Mouse (Mus musculus): ENCODE measurements around the gene Gpr108.
"Not testable (repeated sequence)": the region's sequence is repeated elsewhere in the genome, so short reads cannot be mapped to it uniquely, and the experiment has no call there.

The Gpr108 gene

DNA sequence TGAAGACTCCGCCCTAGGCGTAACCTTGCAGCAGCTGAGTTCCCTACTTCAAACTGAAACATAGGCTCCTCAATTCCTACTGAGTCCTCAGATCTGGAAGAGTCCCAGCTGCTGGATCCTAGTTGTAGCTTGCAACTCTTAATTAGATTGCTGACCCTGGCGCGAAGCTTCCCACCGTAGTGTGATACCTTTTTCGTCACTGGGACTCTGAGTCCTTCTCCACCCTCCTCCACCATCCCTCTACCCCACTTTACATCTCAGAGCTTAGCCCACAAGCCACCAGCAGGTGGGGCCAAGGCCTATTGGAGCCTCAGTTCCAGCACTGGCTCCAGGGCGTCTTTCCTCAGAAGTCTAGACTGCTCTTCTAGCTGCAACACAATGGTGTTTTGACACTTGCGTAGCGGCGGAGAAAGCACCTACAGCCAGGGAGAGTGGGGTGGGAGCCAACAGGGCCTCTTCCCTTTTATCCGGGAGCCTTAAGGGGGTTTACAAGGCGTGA lies at the start of gene Gpr108:
Gene Gpr108, minus strand, starts transcription at position 246 of the 499 bp plus-strand sequence.
- peak; percentile 85 for DNase-seq (ENCODE audit: extremely low read depth, low read depth)

DNA sequence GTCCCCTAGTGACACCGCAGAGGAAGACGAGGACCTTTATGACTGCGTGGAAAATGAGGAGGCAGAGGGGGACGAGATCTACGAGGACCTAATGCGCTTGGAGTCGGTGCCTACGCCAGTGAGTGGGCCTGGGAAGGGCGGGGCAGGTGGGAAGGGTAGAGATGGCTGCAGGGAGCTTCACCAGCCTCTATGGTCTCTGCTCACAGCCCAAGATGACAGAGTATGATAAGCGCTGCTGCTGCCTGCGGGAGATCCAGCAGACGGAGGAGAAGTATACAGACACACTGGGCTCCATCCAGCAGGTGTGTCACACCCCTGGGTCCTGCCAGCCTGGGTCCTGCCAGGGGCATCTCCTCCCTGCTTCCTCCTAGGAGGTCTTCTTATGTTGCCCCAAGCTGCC lies 48.8 kb upstream of the Gpr108 start:
- DNase-seq (ENCODE audit: extremely low read depth, low read depth), result no peak

DNA sequence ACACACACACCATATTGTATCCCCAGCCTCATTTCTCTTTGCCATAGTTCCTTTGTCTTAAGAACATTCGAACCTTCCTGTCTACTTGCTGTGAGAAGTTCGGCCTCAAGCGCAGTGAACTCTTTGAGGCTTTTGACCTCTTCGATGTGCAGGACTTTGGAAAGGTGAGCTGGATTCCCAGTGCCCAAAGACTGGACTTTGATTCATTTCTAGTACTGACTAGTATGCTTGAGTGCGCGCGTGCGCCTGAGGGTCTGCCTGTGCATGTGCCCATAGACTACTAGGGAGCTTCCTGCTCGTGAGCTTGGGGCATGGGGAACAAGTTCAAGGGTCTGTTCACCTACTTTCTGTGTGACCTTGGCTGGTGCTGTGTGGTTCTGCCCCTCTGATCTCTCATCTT lies 47.7 kb upstream of the Gpr108 start:
- no peak for DNase-seq (ENCODE audit: extremely low read depth, low read depth)

DNA sequence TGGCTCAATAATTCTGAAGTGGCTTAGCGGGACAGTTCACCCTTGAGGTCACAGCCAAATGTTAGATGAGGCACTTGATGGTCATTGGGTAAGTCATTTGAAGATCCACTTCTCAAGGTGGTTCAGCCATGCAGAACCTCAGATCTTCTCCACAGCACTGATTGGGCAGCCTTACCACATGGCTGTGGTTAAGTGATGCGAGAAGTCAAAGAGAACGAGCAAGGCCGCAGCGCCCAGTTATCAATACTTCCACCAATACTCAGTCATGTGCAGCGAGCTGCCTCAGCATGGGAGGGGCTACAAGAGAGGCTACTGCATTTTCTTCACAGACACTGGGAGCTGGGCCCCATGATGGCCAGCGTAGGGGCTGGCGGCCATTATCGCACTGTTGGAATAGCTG lies 44.7 kb upstream of the Gpr108 start:
- DNase-seq (ENCODE audit: extremely low read depth, low read depth), result no peak

DNA sequence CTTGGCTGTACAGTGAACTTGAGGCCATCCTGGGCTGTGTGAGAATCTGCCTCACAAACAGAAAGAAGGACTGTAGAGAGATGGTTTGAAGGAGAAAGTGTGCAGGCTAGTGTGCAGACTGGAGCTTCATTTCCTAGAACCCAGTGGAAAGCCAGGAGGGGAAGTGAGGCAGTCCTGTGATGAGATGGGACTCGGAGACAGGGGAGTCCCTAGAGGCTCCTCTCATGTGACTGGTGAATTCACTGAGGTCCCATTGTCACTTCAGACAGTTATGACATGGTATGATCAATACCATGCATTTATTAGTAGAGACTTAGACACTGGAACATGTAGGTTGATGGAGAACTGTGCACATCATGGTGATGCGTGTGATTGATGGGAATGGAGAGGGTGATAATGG lies 44.1 kb upstream of the Gpr108 start:
- no peak for DNase-seq (ENCODE audit: extremely low read depth, low read depth)

DNA sequence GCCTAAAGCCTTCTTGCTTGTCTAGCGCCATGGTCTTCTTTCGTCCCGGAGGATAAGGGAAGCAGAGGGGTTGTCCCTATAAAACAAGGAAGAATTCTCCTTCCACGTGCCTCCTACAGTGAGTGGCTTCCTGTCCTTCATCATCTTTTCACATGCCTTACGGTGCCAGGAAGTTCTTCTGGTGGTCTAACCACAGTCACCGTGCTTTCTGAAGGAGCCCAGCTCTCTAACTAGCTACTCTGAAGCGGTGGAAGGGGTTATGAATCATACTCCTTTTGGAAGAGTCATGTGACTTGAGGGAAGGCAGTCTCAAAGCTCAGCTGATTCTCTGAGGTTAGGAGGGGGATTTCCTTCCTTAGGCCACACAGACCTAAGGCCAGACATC lies 42.4 kb upstream of the Gpr108 start:
- DNase-seq (ENCODE audit: extremely low read depth, low read depth), result no peak

DNA sequence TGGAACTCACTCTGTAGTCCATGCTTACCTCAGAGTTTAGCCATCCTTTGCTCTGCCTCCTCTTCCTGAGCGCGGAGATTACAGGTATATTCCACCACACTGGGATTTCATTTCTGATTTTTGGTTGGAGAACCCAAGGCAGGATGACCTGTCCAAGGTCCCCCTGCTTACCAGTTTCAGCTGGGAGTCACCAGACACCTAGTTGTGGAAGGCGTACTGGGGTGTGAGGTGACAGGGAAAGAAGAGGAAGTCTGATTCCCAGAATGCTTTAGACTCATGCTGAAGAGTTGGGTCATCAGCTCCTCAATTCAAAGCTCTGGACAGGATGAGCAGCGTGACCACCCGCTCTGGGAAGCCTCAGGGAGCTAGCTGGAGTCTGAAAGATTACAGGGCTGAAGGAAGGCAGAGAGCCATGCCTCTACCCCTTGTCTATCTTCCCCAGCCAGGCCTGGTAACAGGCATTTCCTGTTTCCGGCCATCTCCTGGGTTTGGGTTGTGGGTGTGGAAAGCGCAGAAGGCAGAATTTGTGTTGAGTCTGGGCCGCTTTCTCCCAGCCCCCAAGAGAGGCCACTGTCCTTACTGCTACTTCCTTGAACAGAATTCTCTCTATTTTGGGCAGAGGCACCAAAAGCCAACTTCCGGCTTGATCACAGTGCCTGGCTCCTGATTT lies 41.9 kb upstream of the Gpr108 start:
- peak; percentile 94 for DNase-seq (ENCODE audit: extremely low read depth, low read depth)

DNA sequence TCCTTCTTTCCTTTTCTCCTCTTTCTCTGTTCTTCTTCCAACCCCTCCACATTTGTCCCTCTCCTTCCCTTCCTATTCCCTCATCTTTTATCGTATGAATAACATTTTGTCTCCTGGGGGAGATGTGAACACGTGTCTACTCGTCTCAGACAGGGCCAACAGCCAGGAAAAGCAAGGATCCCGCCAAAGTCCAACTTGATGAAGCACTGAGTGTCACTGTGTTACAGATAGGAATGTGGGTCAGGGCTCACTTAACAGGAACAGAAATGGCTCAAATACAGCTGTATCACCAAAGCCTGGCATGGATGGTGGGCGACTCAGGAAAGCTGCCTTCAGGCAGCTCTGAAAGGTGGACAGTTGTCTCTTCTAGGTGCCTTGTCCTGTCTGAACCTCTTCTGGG lies 41.0 kb upstream of the Gpr108 start:
- no peak for DNase-seq (ENCODE audit: extremely low read depth, low read depth)

DNA sequence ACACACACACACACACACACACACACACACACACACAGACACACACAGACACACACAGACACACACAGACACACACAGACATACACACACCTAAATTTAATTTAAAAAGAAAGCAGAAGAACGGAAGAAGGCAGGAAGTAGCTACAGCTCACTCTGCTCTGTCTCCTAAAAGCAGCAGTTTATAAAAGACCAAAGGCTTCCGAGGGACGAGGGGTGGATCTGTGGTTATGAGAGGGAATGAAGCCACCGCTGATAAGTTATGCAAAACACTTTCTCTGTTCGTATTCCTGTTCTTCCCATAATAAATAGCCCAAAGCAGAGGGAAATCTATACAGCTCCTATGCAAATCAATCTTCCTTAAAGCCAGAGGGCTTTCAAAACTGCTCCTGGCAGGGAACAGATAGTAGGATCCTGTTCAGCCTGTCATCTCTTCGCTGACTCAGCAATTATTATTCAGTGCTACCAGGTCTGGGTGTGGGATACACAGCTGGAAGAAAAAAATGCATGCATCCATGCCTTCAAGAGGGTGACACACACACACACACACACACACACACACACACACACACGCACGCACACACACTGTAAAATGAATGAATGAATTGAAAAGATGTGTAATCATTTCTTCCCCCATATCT lies 38.6 kb upstream of the Gpr108 start:
- DNase-seq (ENCODE audit: extremely low read depth, low read depth), result peak; percentile 55

DNA sequence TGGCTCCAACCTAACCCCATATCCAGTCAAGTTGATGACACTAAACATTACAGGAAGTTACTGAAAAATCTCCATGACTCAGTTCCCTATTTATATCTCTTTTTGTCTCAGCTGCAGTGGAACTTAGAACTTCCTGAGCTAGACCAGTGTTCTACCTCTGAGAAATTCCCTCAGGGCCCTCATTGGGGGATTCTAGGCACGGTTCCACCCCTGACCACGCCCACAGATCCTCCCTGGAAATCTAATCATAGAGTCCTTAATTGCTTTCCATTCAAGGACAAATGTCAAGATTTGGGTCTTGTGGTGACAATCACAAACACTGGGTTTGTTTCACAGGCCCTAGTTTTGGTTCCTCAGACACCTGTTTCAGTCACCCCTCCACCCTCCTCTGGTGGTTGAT lies 36.8 kb upstream of the Gpr108 start:
- peak; percentile 55 for DNase-seq (ENCODE audit: extremely low read depth, low read depth)

DNA sequence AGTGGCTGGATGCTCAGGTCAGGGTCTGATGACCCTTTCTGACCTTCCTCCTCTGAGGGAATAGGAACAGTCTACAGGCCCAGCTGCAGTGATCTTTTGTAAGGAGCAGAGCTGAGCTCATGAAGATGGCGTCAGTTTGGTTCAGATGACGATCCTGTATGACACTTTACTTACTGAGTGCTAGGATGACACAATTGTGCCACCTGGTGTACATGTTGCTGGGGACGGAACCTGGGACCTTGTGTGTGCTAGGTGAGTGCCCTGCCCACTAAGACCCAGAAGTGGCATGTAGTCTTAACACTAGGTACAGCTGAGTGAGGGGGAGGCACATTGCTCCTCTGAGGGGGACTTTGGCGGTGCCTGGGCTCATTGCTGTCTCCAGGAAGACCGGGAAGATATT lies 35.7 kb upstream of the Gpr108 start:
- no peak for DNase-seq (ENCODE audit: extremely low read depth, low read depth)

DNA sequence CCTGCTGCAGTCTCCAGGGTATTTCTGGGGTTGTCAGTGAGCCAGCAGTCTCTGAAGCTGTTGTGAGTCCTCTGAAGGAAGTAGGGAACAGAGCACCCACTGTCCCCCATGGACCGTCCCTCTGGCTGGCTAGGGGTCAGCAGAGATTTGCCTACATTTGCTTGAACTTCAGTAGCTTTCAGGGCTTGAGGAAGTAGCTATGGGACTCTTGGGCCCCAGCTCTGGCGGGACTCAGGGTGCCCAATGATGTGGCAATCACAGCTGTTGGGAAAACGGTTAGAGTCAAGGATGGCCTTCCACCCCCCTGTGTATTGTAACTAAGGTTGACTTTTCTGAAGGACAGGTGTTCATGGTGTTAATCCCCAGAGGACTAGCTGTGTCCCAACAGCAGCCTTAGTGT lies 32.2 kb upstream of the Gpr108 start:
- DNase-seq (ENCODE audit: extremely low read depth, low read depth), result no peak

DNA sequence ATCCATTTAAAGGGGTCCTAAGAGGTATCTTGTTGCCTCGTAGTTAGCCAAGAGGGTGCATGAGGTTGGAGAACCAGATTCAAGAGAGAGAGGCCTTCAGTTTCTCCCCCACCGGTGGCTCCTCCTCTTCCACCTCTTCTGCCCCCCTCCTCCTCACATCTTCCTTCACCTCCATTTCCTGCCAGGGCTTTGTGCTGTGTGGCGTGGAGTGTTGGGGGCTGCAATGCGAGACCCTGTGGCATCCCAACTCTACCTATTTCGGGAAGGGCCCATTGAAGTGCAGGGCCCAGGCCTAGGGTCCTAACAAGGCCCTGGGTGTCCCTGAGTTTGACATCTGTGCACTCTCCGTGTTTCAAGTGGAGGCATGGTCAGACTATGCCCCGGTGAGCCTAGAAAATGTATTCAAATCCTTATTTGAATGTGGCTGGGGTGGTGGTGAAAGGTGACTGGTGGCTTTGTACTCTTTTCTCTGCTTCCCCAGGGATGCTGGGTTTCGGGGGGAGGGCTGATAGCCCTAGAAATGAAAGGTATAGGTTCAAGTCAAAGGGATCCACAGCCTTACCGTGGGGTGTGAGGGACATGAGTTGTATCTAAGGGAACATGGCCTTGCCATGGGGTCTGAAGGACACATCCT lies 31.5 kb upstream of the Gpr108 start:
- no peak for DNase-seq (ENCODE audit: extremely low read depth, low read depth)

DNA sequence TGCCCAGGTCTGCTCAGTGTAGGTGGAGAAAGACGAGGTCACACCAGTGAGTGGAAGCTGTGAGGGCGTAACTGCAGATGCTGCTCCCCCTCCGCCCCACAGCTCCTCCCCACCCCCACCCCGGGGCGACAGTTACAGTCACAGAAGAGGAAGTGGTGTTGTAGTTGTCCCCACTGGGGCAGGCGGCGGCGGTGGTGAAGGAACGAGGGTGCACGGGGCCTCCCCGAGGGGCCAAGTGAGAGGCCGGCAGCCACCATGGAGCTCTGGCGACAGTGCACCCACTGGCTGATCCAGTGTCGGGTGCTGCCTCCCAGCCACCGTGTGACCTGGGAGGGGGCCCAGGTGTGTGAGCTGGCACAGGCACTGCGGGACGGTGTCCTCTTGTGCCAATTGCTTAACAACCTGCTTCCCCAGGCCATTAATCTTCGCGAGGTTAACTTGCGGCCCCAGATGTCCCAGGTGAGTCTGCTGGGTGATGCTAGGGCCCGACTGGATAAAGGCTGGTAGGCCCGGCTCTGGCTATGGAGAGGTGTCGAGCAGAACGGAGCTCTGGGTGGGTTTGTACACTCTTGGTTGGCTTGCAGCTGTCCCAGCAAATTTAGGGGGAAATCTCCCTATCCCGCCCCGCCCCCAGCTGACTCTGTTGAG lies 30.8 kb upstream of the Gpr108 start, which contains the start of gene Vav1:
Gene Vav1, plus strand, starts transcription at position 158 of the 648 bp plus-strand sequence.
- DNase-seq (ENCODE audit: extremely low read depth, low read depth), result no peak

DNA sequence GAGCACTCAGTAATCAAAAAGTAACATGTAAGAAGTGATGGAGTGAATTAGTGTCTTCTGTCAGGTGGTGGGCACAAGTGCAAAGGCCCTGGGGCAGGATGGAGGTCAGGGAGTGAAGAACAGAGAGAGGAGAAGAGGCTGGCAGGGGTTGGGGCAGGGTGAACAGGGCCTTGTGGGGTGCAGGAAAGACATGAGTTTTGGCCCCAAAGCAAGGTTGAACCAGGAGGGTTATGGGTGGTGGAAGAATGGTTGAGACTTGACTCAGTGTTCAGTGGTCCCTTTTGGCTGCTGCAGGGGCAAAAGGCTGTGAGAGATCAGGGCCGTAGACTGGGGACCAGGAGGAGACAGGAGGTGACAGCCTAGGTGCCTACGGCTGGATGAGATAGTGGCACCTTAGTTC lies 30.3 kb upstream of the Gpr108 start:
- no peak for DNase-seq (ENCODE audit: extremely low read depth, low read depth)

DNA sequence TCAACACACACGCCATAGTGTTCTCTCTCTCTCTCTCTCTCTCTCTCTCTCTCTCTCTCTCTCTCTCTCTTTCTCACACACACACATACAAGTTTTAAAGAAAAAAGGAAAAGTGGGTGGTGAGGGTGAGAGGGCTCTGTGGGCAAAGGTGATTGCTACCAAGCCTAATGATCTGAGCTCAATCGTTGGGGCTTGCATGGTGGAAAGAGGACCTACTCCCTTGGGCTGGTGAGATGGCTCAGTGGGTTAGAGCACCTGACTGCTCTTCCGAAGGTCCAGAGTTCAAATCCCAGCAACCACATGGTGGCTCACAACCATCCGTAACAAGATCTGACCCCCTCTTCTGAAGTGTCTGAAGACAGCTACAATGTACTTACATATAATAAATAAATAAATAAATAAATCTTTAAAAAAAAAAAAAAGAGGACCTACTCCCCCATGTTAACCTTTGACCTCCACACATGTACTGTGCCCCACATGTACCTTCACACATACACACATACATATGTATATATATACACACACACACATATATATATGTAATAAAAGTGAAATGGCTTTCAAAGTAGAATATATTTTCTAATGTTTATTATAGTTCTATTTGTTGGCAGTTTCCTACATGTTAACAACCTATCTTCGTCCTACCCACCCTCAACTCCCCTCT lies 29.5 kb upstream of the Gpr108 start:
- DNase-seq (ENCODE audit: extremely low read depth, low read depth), result not testable (repeated sequence)

DNA sequence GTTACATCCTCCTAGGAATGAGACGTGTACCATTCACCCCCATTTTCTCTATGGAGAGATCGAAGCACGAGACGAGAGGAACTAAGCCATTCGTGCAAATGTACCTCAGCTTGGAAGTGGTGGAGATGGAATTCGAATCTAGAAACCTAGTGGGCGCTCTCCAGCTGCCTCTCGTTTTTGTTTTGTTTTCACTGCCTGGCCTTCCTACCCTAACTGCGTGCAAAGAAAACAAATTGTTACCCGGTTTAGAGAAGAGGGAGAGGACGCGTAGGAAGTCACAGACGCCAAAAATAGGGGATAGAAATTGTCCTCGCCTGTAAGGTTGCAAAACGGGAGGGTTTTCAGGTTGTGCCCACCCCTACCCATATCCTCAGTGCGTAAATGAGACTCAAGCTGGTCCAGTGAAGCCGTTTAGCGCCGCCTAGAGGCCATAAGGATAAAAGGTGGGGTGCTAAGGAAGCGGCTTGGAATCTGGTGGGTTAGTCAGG lies 28.4 kb upstream of the Gpr108 start:
- peak; percentile 78 for DNase-seq (ENCODE audit: extremely low read depth, low read depth)

DNA sequence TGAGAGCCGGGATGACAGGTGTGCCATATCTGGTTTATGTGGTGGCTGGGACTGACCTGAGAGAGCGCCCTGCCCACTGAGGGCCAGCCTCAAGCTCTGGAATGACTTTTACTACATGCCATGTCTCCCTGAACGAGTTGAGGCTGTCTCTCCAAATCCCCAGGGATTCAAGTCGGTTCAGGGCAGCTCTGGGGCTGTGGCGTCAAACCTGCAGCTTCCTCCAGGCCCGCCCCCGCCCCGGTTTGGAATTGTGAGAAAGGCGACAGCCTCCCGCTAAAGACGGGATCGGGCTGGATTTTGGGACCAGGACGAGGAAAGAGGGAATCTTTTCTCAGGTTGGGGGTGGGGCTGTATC lies 27.7 kb upstream of the Gpr108 start:
- DNase-seq (ENCODE audit: extremely low read depth, low read depth), result no peak

DNA sequence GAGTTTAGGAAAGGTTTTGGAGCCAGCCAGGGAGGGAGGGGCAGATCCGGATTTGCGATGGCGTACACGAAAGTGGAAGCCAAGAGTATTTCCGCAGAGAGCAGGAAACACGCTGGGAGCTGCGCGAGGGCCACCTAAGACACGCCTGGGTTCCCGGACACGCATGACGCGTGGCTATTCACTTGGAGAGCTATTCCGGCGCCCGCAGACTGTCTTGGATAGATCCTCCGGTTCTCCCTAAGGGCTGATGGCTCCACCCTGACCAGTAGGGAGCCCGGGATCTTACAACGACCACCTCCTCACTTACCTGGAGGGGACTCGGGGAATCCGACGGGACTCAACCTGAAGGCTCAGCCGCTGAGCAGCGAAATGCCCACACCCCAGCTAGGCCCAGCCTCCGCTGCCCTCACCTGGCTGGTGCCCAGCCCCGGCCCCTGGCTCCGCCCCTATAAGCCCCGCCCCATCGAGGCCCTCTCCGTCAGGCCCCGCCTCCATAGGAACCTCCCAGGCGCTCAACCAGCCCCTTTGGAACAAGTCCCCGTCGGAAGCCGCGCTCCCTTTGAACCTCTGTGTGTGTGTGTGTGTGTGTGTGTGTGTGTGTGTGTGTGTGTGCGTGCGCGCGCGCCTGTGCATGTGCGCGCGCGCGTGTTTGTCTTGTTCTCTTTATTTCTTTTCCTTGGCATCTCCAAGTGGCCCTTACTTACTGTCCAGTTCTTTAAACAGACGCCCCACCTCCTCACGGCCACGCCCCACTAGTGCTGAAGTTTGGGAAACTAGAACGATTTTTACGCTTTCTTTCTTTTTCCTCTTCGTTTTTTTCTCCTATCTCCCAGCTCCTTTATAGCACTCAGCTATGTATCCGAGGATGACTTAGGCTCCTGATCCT lies 27.1 kb upstream of the Gpr108 start:
- DNase-seq (ENCODE audit: extremely low read depth, low read depth), result no peak

DNA sequence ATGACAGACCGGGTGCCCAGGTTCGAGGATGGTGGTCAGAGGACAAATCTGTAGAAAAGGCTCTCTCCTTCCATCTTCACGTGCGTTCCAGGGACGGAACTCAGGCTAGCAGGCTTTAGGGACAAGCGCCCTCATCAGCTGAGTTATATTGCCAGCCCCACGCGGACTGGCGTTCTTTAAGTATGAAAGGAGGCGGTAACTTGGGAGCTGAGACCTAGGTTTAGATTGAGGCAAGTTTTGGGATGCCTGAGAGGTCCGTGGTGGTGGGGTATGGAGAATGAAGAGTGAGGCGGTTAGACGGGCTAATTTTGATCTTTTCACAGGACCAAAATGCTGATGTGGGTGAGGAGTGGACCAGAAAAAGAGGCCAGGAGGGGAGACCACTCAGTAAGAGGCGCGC lies 26.4 kb upstream of the Gpr108 start:
- no peak for DNase-seq (ENCODE audit: extremely low read depth, low read depth)

DNA sequence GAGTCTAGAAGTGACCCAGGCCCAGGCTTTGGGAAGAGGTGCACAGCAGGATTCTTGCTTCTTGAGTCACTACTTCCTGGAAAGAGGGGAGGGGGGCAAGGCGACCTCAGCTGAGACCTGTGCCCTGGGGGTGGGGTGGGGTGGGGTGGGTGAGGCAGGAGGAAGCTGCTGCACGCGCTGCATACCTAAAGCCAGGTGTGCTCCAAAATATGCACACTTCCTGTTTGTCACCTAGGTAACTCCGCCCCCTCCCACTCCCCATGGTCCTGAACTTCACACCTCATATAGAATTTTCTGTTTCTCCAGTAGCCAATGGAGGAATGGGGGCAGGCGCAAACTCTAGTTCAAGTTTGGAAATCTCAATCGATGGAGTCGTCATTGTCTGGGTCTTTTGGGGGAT lies 25.6 kb upstream of the Gpr108 start:
- no peak for DNase-seq (ENCODE audit: extremely low read depth, low read depth)

All from MEL-GATA-1-ER (cell line).